Mouse (Mus musculus) frontal cortex, postnatal 36 days (tissue): ENCODE results near the gene Cfap97.
"Not testable (repeated sequence)": the region's sequence is repeated elsewhere in the genome, so short reads cannot be mapped to it uniquely, and the experiment has no call there.

ENCODE experiments used
- DNase-seq, 2 experiments: peaks; one replicate each; pipeline ENCODE4 v3.0.0; 2022; ENCODE audit warnings: low spot score in 2 of 2

Gene Cfap97

DNA sequence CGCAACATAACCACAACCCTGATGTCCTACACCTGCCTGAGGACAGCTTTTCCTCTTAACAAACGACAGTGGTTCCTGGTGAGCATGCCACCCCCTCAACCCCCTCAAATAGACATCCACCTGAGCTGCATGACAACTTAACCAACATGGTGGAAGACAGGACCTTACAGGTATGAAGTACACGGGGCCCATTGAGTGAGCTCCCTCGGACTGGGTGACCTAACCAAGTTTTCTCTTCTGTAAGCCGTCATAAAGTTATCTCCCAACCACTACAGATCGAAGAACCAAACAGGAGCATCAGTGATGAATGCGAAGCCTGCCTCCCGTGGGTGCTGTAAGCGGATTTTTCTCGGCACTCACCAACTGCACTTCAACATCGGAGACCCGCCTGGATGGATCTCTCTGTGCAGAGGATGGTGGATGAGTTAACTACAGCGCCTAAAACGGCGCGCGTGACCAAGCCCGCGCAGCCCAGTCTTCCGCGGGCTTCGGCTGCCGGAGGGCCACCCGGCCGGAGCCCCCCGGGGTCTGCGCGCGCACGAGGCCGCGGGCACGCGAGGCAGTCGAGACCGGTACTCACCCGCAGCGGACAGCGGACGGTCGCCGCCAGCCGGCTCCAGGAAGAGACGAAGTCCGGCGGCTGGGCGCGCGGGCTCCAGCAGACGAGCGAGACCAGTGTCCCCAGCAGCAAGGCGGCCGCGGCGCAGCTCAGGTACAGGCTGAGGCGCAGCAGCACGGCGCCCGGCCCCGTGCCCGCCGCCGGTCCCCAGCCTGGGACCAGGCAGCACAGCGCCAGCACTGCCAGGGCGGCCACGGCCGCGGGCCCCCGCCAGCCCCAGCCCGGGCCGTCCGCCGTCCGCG, at the start of gene Cfap97:
Gene Cfap97 (plus strand): TSS at position 570 of the 861 bp plus-strand sequence.
- DNase-seq = peak; percentile 37 to 46

DNA sequence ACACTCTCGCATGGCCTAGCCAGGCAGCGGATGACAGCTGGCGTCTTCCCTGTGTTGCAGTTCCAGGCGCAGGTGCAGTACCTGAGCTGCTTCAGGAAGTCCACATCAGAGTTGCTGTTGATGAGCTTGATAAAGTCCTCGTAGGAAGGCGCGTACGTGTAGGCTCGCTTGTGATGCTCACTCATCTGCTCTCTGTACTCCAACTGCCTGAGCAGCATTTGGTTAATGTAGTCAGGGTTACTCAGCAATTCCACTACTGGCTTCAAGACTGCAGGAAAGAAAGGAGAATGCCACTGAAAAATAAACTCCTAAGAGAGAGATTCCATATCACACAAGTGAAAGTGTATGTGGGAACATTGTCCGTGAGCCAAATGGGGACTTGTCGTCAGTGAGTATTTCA, 48.1 kb upstream of the Cfap97 start:
- no peak for DNase-seq

DNA sequence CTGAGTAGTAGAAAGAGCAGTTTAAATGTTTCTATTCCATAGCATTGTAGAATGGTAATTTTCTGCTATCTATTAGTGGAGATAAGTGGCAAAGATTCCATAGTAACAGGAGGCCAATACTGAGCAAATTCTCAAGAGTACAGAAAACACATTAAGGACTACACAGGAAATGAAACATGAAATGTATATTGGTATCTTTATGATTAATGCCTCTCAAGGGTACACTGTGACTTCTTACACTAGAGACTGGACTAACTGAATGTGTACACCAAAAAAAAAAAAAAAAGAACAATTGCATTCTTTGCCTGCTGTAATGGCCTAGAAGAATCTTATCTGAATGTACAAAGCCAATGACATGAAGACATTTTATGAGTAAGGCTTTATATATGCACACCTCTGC, 43.9 kb upstream of the Cfap97 start:
- no peak for DNase-seq

DNA sequence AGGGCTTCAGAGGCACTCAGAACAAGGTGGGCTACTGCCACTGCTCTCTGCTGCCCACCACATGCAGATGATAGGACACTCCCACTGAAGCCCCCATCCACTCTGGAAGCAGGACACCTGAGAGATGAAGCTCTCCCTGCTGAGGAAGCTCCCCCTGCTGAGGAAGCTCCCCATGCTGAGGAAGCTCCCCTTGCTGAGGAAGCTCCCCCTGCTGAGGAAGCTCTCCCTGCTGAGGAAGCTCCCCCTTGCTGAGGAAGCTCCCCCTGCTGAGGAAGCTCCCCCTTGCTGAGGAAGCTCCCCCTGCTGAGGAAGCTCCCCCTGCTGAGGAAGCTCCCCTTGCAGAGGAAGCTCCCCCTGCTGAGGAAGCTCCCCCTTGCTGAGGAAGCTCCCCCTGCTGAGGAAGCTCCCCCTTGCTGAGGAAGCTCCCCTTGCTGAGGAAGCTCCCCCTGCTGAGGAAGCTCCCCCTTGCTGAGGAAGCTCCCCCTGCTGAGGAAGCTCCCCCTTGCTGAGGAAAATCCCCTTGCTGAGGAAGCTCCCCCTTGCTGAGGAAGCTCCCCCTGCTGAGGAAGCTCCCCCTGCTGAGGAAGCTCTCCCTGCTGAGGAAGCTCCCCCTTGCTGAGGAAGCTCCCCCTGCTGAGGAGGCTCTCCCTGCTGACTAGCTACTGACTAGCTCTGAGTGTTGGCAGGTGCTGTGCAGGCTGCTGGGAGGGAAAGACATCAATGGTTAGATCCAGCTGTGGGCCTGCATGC, 38.0 kb upstream of the Cfap97 start:
- DNase-seq = not testable (repeated sequence)

DNA sequence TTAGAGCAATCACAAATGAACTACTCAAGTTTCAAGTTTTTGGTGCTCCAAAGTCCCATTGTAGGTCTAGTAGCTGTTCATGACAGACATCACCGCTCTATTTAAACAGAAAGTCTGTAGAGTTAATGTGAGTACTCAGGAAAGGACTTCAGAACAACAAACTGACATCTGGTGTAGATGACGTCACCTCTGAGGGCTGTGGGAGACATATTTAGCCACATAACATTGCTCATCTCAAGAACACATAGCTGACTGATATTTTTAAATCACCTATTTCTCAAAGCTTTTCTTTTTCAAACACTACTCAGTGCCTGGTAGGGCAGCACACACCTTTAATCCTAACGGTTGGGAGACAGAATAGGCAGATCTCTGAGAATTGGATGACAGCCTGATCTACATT, 34.4 kb upstream of the Cfap97 start:
- DNase-seq = peak in 1 of 2 experiments; percentile 38

DNA sequence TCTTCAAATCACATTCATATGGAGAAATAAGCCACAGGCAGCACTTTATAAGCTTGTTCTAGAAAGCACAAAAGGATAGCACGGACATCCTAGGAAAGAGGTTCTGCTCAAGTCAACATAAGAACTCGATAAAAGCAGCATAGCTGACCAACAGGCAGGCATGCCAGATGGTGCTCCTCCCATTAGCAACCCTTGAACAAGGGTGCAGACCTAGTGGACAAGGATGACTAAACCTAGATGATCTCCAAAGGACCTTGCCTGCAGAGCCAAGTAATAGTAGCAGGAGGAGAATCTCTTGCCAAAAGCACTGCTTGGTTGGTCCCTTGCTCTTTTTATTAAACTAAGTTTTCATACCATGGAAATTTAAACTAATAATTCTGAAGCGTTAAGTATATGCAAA, 32.4 kb upstream of the Cfap97 start:
- no peak for DNase-seq

DNA sequence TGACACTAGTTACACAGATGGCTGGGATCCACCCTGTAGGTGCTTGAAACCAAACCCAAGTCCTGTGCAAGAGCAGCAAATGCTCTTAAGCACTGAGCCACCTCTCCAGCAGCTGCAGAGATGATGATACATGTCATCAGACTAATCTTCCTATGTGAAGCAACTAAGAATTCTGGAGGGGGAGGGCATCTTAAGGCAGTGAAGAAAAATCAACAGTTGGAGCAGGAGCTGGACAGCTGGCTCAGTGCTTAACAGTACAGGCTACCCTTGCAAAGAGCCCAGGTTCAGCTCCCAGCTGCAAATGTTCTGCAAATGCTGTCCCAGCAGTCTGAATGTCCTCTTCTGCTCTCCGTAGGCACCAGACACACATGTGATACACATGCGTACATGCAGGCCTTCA, 29.1 kb upstream of the Cfap97 start:
- no peak for DNase-seq

DNA sequence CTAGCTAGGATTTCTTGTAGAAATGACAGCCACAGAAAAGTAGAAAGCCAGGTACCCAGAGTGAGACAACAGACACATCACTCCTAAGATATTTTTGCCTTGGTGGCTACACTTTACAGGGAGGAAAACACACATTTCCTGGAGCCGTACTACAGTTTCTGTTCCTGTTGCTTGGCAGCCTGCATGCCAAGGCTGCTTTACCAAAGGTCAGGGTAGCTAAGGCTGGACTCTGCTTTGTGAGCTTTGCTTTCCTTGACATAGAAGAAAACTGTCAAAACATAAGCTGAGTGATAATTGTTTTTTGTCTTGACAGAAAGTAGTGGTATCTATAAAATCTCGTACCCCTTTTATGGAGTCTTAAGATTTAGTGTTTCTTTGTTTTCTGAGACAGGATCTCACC, 21.1 kb upstream of the Cfap97 start:
- no peak for DNase-seq

DNA sequence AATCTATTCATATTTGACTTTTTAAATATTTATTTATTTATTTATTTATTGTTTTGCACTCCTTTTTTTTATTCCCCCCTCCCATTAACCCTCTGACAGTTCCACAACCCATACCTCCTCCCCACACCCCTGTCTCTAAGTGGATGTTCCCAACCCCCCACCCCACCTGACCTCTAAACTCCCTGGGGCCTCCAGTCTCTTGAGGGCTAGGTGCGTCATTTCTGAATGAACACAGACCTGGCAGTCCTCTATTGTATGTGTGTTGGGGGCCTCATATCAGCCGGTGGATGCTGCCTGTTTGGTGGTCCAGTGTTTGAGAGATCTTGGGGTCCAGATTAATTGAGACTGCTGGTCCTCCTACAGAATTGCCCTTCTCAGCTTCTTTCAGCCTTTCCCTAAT, 16.0 kb upstream of the Cfap97 start:
- not testable (repeated sequence) for DNase-seq

DNA sequence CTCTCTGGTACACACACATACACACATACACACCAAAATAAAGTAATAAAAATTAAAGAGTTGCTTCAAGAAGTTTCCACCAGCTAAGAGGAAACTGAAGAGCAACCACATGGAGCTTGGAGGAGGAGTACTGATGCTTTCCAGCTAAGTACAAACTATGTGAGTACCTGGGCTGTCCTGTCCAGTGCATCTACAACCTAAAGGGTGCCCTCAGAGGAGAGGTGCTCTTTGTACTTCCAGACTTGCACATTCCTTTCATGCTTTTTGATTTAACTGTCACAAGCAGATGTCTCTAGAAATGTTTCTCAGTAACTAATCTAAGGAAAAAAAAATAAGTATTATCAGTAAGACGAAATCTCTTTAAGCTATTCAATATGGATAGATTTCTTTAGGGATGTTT, 14.2 kb upstream of the Cfap97 start:
- no peak for DNase-seq

DNA sequence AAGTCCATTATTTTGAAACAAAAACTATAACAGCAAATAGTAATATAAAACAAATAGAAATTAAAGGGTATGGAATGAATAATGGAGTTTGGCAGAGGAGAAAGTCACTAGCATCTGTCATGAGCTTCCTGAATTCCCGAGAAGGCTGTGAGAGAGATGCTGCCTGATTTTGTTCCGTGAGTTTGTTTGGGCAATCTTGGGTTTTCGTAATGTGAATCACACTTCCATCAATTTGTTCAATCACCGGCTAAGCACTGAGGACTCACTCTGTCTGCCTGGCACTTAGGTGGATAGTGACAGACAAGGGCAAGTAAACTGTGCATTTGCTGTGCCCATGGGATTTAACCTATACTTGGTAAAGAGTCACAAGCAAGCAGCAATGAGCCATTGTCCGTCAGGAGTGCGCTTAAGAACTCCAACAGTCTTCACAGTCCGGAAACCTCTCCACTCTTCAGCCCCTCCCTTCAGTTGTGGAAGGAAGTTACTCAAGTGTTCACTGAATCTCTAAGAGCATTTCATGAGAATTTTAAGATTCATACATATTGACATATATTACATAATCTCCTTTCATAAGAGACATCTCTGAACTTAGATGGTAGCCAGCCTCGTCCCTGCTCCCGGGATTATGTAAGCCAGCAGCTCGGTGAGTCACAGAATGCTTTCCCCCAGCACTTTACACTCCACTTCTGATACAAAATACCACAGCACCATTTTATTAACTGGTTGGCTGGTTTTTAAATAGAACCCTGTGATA, 13.6 kb upstream of the Cfap97 start:
- DNase-seq = no peak

DNA sequence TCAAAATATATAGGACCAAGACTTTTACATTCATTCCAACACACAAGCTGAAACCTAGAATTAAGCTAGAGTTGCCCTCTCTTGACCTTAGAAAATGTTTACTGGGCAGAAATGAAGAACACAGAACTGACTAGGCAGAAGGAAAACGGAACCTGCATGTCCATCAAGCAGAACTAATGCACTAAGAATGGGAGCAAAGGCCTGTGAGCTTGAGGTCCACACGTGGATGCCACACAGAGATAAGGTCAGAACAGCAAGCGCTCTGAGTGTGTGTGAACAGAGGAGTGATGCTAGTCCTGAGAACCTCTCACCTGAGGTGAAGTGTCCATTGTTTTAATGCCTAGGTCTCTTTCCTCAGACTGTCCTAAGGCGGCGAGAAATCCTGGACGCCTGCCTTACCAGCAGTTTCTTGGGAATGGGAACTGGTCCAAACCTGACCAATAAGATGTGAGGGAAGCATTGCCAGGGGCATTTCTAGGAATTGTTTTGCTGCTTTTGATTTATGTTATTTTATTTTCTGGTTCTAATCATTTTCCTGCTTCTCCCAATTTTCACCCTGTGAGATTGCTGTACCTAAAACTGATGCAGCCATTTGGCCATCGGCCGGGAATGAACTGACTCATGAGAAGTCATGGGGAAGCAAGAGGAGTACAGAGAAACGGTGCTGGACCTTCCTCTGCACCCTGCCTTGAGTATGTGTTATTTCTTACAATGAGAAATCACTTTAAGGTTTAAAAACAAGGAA, 11.0 kb upstream of the Cfap97 start:
- no peak for DNase-seq

DNA sequence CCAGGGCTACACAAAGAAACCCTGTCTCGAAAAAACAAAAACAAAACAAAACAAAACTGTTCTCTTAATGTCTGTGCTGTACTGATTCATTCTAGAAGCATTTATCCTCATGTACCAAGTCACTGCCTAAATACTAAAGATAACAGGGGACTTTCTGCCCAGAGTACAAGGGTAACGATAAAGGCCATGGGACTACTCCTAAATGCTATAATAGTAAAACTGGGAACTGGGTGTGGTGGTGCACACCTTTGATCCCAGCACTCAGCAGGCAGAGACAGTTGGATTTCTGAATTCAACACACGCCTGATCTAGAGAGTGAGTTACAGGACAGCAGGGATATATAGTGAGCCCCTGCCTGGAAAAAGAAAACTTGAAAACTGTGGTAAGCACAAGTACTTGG, 9.9 kb upstream of the Cfap97 start:
- no peak for DNase-seq

DNA sequence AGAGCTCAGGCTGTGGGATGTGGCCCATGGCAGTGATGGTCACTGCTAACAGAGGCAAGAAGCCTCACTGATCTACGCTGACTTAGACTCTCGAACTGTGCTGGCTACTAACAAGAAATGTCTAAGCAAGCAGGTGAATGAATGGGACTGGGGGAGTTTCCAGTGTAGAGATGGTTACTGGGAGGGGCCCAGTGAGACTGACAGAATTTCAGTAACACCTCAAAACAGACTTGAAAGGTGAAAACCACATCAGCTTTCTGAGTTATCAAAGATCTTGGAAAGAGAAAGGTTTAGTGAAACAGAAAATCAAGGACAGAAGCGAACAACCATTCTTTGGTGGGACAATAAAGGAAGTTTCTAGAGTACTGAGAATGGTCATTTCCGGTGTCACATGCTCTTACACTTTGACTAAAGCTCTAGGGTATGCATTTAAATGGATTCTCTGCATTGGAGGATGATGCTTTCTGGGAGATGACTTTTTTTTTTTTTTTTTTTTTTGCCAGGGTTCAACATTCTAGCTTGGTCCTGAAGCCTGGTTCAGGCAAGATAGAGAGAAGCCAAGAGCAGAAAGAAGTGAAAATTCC, 9.0 kb upstream of the Cfap97 start:
- DNase-seq = no peak

DNA sequence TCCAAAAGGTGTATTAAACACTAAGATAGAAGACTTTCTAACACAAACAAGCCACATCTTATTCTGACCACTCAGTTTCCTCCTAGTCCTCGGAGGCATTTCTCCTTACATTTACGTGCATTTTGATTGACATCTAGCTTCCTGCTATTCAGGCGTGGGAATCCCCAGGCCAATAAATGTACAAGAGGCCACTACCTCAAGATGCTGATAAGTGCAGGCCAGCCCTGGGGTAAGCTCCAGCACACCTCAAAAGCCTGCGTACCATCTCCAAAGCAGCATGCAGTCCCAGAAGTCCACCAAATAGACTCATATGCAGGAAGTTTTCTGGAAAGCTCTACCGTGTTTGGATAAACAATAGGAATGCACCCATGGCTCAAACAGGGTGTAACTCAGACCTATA, 8.1 kb upstream of the Cfap97 start:
- DNase-seq = no peak

DNA sequence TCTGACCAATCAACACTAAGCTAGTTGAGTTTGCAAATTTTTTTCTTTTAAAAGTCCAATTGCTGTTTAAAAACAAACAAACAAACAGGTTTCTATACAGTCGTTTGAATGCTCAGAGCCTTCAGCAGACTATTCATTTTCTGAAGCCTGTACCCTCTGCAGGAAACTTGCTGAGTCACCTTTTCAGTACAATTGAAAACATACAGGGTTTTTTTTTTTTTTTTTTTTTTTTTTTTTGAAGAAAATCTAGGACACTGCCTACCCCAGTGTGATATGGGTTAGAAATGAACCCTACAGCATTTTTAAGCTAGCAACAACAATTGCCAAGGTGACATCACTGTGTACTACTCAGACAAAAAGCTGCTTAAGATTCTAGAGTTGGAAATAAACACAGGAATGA, 7.6 kb upstream of the Cfap97 start:
- no peak for DNase-seq

DNA sequence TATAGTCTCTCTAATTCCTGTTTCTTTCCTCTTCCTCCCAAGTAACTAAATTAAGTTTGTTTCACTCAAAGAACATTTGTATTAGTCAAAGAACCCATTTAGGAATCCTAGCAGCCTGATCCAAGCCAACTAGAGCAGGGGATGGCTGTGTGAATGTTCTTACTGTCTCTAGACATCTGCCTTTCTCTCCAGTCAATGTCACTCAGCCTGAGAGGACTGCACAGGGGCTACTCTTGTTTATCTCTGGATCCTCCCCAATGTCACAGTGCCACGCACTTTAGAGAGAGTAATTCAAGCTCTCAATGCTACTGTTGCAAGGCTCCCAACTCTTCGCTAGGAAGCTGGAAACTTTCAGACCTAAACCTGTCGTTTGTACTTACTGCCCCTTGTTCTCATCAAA, 5.4 kb upstream of the Cfap97 start:
- DNase-seq = no peak

DNA sequence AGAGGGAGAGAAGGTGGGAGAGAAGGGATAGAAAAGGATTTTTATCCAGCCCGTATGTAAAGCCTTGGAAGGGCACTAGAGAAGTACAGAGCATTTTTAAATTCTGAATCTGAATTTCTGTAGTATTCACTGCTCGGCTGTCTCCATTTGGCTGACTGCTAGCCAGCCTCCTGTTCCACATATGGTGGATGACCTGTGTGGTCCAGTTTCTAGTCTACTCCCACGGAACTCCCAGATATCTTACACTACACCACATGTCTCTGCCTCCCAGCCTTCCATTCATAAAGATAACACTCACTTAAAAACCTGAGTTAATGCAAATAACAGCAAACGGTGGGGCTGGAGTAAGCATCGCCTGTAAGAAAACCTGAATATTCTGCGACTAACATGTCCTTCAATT, 2.3 kb upstream of the Cfap97 start:
- DNase-seq = no peak

DNA sequence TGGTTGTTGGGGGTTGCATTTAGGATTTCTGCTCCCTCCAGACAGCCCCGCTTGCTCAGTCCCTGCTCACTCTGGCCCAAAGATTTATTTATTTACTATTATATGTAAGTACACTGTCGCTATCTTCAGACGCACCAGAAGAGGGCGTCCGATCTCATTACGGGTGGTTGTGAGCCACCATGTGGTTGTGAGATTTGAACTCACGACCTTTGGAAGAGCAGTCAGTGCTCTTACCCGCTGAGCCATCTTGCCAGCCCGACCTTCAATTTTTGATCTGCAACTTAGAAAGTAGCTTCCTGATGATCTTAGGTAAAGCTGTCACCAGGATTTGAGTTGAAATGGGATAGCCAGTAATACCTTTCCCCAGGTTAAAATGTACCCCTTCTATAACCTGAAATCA, 1.8 kb upstream of the Cfap97 start:
- no peak for DNase-seq

DNA sequence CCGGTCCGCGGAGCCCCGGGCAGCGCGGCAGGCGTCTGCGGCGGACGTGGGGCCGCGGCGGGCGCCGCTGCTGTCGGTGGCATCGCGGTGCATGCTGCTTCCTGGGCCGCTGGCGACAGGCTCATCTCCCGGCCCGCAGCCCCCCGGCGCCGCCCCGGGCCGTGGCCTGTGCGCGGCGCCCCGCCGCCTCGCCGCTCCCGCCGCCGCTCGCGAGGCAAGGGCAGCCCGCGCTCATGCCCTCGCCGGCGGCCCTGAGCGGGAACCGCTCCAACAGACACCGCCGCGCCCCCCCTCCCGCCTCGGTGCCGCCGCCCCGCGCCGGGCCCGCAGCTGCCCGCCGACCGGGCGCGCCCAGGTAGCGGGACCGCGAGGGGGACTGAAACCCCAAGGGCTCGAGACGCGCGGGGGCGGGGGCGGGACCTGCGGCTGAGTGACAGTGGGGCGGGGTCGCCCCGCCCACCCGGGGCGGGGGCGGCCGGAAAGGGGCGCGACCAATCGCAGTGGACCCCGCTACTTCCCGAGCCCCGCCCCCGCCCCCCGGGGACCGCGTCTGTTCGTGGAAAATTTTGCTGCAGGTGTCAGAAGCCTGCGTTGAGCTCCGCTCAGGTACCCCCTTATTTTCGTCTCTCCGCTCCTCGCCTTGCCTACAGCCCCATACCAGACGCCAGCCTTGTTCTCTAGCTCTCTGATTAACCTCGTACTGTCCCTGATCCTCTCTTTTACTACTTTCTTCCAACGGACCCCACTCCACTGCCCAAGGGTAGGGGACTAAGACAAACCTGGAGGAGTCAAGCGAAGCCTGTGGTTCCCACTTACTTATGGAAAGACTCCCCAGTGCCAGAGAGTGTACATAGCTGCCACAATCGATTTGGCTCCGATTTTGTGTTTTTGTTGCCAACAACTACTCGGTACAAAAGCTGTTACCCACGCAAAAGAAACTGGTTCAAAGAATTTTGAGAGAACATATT, 777 bp downstream of the Cfap97 start, which contains the start of gene Snx25:
Gene Snx25 (minus strand): TSS at position 96 of the 968 bp plus-strand sequence.
- DNase-seq = peak; percentile 76 to 77
